Mouse (Mus musculus) limb, embryonic 11.5 days (tissue): ENCODE measurements around the gene Sufu. TPM values are rescaled to one million over a fixed set of nuclear protein-coding genes. Genes with fewer than 3 reads are reported as not detected.

ENCODE experiments used
- ATAC-seq: fragments of 200-750 bp; cut with Nextera tagmentation; 2 replicates; pipeline ENCODE4 v1.8.0; 2017; ENCODE audit warnings: low read depth; ENCODE audit not compliant: insufficient number of reproducible peaks, low FRiP score, low TSS enrichment
- DNase-seq: peaks from one replicate; pipeline ENCODE4 v3.0.0-alpha.2; 2015; ENCODE audit warnings: low spot score
- H3K27ac ChIP-seq: fragments of 300-500 bp; sonication (generic); replicated peaks from 2 replicates; pipeline ENCODE4 v1.5.1; 2014; ENCODE audit warnings: low read depth, mild to moderate bottlenecking, low read length
- H3K27me3 ChIP-seq: fragments of 300-500 bp; sonication (generic); 2 replicates; pipeline ENCODE4 v1.6.1; 2014; ENCODE audit warnings: mild to moderate bottlenecking, low read length, mixed read lengths; ENCODE audit not compliant: control insufficient read depth, insufficient read depth
- H3K36me3 ChIP-seq: fragments of 300-500 bp; sonication (generic); 2 replicates; pipeline ENCODE4 v1.6.1; 2014; ENCODE audit warnings: mild to moderate bottlenecking, low read length, moderate library complexity, mixed read lengths; ENCODE audit not compliant: control insufficient read depth, insufficient read depth
- H3K4me1 ChIP-seq: fragments of 300-500 bp; sonication (generic); 2 replicates; pipeline ENCODE4 v1.6.1; 2014; ENCODE audit warnings: low read length, mixed read lengths; ENCODE audit not compliant: control insufficient read depth, insufficient read depth
- H3K4me2 ChIP-seq: fragments of 300-500 bp; sonication (generic); 2 replicates; pipeline ENCODE4 v1.6.1; 2014; ENCODE audit warnings: low read depth, mild to moderate bottlenecking, moderate library complexity; ENCODE audit not compliant: severe bottlenecking
- H3K4me3 ChIP-seq: fragments of 300-500 bp; sonication (generic); 2 replicates; pipeline ENCODE4 v1.5.1; 2014; ENCODE audit warnings: low read depth, low read length
- H3K9ac ChIP-seq: fragments of 300-500 bp; sonication (generic); 2 replicates; pipeline ENCODE4 v1.6.1; 2014; ENCODE audit warnings: mild to moderate bottlenecking, low read length
- H3K9me3 ChIP-seq: fragments of 300-500 bp; sonication (generic); 2 replicates; pipeline ENCODE4 v1.6.1; 2016; ENCODE audit warnings: low read length; ENCODE audit not compliant: control insufficient read depth
- WGBS: fragments of 180-500 bp; shearing (Covaris S2); extraction: QIAGEN DNeasy Blood & Tissue Kit; methylation state at CpG from one replicate; pipeline ENCODE4 v1.1.7; 2014; 5-methylcytosine and 5-hydroxymethylcytosine counted together
- polyA plus RNA-seq: library from polyadenylated mRNA; unstranded; fragments of >200 nt; fragmentation: Nextera tagmentation; extraction: Ambion mirVana; gene quantifications from 2 replicates; pipeline ENCODE4 v1.2.1, GENCODE M21; 2014

Sufu gene
- polyA plus RNA-seq, 1 experiment from 2014 or later, result 45.3 TPM

- H3K36me3 ChIP-seq, result no peaks in the 10 kb centered on the region
- peak overlapping the region; percentile 50 for H3K9ac ChIP-seq
- H3K27ac ChIP-seq, result peak overlapping the region; percentile 70
- ATAC-seq (no peak), DNase-seq (peak; percentile 48)
- no peaks in the 10 kb centered on the region for H3K9me3 ChIP-seq
- H3K4me3 ChIP-seq, result no peak overlapping the region
- no peaks in the 10 kb centered on the region for H3K27me3 ChIP-seq
- H3K4me2 ChIP-seq, result peak overlapping the region; percentile 61
- 5% methylated on average over 13 of the region's 13 CpGs for WGBS
- peaks cover 84% of the 10 kb centered on the region for H3K4me1 ChIP-seq
Observed at GRCm38 (mm10) chr19:46529601-46530448, 133.1 kb downstream of the Sufu start.

- Histone ChIP-seq H3K9ac (peak overlapping the region; percentile 50; the same call in 1 of the 2 replicates), H3K36me3 (no peaks in the 10 kb centered on the region), H3K4me3 (no peak overlapping the region), H3K4me2 (no peak overlapping the region), H3K27ac (peak overlapping the region; percentile 70), H3K27me3 (no peaks in the 10 kb centered on the region), H3K9me3 (no peaks in the 10 kb centered on the region), H3K4me1 (peaks cover 78% of the 10 kb centered on the region)
- no peak for ATAC-seq
- no peak for DNase-seq
- WGBS, result 7% methylated on average over 8 of the region's 8 CpGs
Observed at GRCm38 (mm10) chr19:46530449-46530990, 133.8 kb downstream of the Sufu start.

- 12% methylated on average over 16 of the region's 16 CpGs for WGBS
Observed at GRCm38 (mm10) chr19:46531071-46532030, 134.7 kb downstream of the Sufu start.

GRCm38 (mm10) chr19:46532031-46532688 is 135.5 kb downstream of the Sufu start:
- 11% methylated on average over 10 of the region's 10 CpGs for WGBS
- ATAC-seq, result no peak
- H3K27me3 ChIP-seq, result no peaks in the 10 kb centered on the region
- no peak overlapping the region for H3K4me2 ChIP-seq
- H3K9ac ChIP-seq, result no peak overlapping the region
- H3K4me3 ChIP-seq, result no peak overlapping the region
- DNase-seq, result no peak
- H3K27ac ChIP-seq, result no peak overlapping the region; the same call in 1 of the 2 replicates
- no peaks in the 10 kb centered on the region for H3K9me3 ChIP-seq
- H3K36me3 ChIP-seq, result no peaks in the 10 kb centered on the region
- H3K4me1 ChIP-seq, result peaks cover 64% of the 10 kb centered on the region

More at GRCm38 (mm10) chr19:46531071-46532030, 134.7 kb downstream of the Sufu start:
- Histone ChIP-seq H3K27ac (no peak overlapping the region; the same call in 1 of the 2 replicates), H3K4me1 (peaks cover 70% of the 10 kb centered on the region), H3K9ac (no peak overlapping the region), H3K36me3 (no peaks in the 10 kb centered on the region), H3K4me2 (no peak overlapping the region), H3K27me3 (no peaks in the 10 kb centered on the region), H3K9me3 (no peaks in the 10 kb centered on the region), H3K4me3 (no peak overlapping the region)
- DNase-seq (no peak), ATAC-seq (no peak)

- ATAC-seq (no peak), DNase-seq (no peak)
- H3K9me3 ChIP-seq, result no peaks in the 10 kb centered on the region
- H3K9ac ChIP-seq, result no peak overlapping the region
- no peaks in the 10 kb centered on the region for H3K36me3 ChIP-seq
- no peak overlapping the region for H3K4me3 ChIP-seq
- peaks cover 55% of the 10 kb centered on the region for H3K4me1 ChIP-seq
- WGBS, result 44% methylated on average over 4 of the region's 4 CpGs
- no peaks in the 10 kb centered on the region for H3K27me3 ChIP-seq
- no peak overlapping the region for H3K4me2 ChIP-seq
- H3K27ac ChIP-seq, result no peak overlapping the region
Observed at GRCm38 (mm10) chr19:46533066-46533465, 136.4 kb downstream of the Sufu start.

GRCm38 (mm10) chr19:46533525-46533924 is 136.8 kb downstream of the Sufu start:
- 55% methylated on average over 5 of the region's 5 CpGs for WGBS
- Histone ChIP-seq H3K9me3 (no peaks in the 10 kb centered on the region), H3K9ac (no peak overlapping the region), H3K4me2 (no peak overlapping the region), H3K27ac (no peak overlapping the region), H3K36me3 (no peaks in the 10 kb centered on the region; the same call in 1 of the 2 replicates), H3K4me3 (no peak overlapping the region), H3K27me3 (no peaks in the 10 kb centered on the region), H3K4me1 (peaks cover 50% of the 10 kb centered on the region)
- DNase-seq, result no peak
- ATAC-seq, result no peak

- H3K27me3 ChIP-seq, result no peaks in the 10 kb centered on the region
- H3K9me3 ChIP-seq, result no peaks in the 10 kb centered on the region
- no peaks in the 10 kb centered on the region; the same call in 1 of the 2 replicates for H3K36me3 ChIP-seq
- H3K4me1 ChIP-seq, result peaks cover 39% of the 10 kb centered on the region
- H3K4me3 ChIP-seq, result no peak overlapping the region
- no peak overlapping the region for H3K27ac ChIP-seq
- 42% methylated on average over 6 of the region's 6 CpGs for WGBS
- no peak for ATAC-seq
- DNase-seq, result no peak
- H3K9ac ChIP-seq, result no peak overlapping the region
- H3K4me2 ChIP-seq, result no peak overlapping the region
Observed at GRCm38 (mm10) chr19:46534542-46535098, 137.9 kb downstream of the Sufu start.
